Mouse (Mus musculus) heart, postnatal 0 days (tissue): ENCODE results near the gene Rnf8.

Source experiments
- CTCF ChIP-seq: IDR thresholded peaks from 2 replicates; pipeline ENCODE4 v1.5.1; 2016; ENCODE audit warnings: antibody characterized with exemption, control low read depth, low read depth
- EP300 ChIP-seq: IDR thresholded peaks from 2 replicates; pipeline ENCODE4 v1.6.1; 2016; ENCODE audit warnings: antibody characterized with exemption, low read depth

DNA sequence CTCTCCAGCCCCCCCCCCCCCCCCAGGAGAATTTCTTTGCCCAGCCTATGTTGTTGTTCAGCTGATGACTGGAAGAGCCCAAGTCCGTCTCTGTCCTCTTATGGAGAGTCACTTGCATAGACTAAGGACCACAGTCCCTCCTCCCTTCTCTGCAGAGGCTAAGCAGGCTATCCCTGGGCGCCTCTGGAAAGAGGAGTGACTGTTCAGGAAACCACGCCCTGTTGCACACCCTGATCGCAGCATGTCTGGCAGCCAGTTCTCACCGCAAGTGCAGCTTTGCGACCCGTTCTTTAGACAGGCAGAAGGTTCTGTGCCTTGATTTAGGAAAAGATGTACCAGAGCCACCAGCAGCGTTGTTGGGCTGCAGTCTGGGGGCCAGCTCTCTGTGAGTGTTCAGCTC lies 23.3 kb downstream of the Rnf8 start:
- TF ChIP-seq EP300, result no peak
- TF ChIP-seq CTCF, result no peak
